Mouse (Mus musculus) neural tube, embryonic 11.5 days (tissue): ENCODE data around the gene Ephx3. TPM values are rescaled to one million over a fixed set of nuclear protein-coding genes. Genes with fewer than 3 reads are reported as not detected.
A peak's percentile ranks its signal among the peaks of the same experiment; 100 is the strongest.

ENCODE experiments used
- ATAC-seq: fragments of 200-750 bp; cut with Nextera tagmentation; 2 replicates; pipeline ENCODE4 v1.8.0; 2017; ENCODE audit warnings: moderate number of reproducible peaks, mild to moderate bottlenecking, moderate TSS enrichment, moderate library complexity; ENCODE audit not compliant: insufficient read depth, low FRiP score, low TSS enrichment
- DNase-seq: peaks from one replicate; pipeline ENCODE4 v3.0.0-alpha.2; 2015; ENCODE audit warnings: low spot score
- H3K27ac ChIP-seq: fragments of 300-500 bp; sonication (generic); 2 replicates; pipeline ENCODE4 v1.5.1; 2014; ENCODE audit warnings: low read depth, mild to moderate bottlenecking, low read length
- H3K27me3 ChIP-seq: fragments of 300-500 bp; sonication (generic); 2 replicates; pipeline ENCODE4 v1.6.1; 2014; ENCODE audit warnings: mild to moderate bottlenecking, low read length, mixed read lengths; ENCODE audit not compliant: control insufficient read depth, insufficient read depth
- H3K36me3 ChIP-seq: fragments of 300-500 bp; sonication (generic); 2 replicates; pipeline ENCODE4 v1.6.1; 2014; ENCODE audit warnings: mild to moderate bottlenecking, low read length, moderate library complexity, mixed read lengths; ENCODE audit not compliant: control insufficient read depth, insufficient read depth
- H3K4me1 ChIP-seq: fragments of 300-500 bp; sonication (generic); 2 replicates; pipeline ENCODE4 v1.6.1; 2014; ENCODE audit warnings: low read length, mixed read lengths; ENCODE audit not compliant: control insufficient read depth, insufficient read depth
- H3K4me2 ChIP-seq: fragments of 300-500 bp; sonication (generic); 2 replicates; pipeline ENCODE4 v1.6.1; 2014; ENCODE audit warnings: low read depth, mild to moderate bottlenecking, moderate library complexity
- H3K4me3 ChIP-seq: fragments of 300-500 bp; sonication (generic); 2 replicates; pipeline ENCODE4 v1.5.1; 2014; ENCODE audit warnings: low read depth, low read length
- H3K9ac ChIP-seq: fragments of 300-500 bp; sonication (generic); 2 replicates; pipeline ENCODE4 v1.6.1; 2014; ENCODE audit warnings: mild to moderate bottlenecking, low read length
- H3K9me3 ChIP-seq: fragments of 300-500 bp; sonication (generic); 2 replicates; pipeline ENCODE4 v1.6.1; 2016; ENCODE audit warnings: low read length; ENCODE audit not compliant: control insufficient read depth
- WGBS: fragments of 180-500 bp; shearing (Covaris S2); extraction: QIAGEN DNeasy Blood & Tissue Kit; methylation state at CpG from one replicate; pipeline ENCODE4 v1.1.7; 2014; 5-methylcytosine and 5-hydroxymethylcytosine counted together
- polyA plus RNA-seq: library from polyadenylated mRNA; unstranded; fragments of >200 nt; fragmentation: Nextera tagmentation; extraction: Ambion mirVana; gene quantifications from 2 replicates; pipeline ENCODE4 v1.2.1, GENCODE M21; 2014

Gene Ephx3
- polyA plus RNA-seq, 1 experiment from 2014 or later, result not detected

GRCm38 (mm10) chr17:32146718-32147117 lies 42.6 kb downstream of the Ephx3 start:
- no peak for ATAC-seq
- DNase-seq, result no peak
- Histone ChIP-seq H3K9me3 (no peaks in the 10 kb centered on the region), H3K27ac (no peak overlapping the region), H3K4me2 (no peak overlapping the region), H3K4me1 (no peaks in the 10 kb centered on the region), H3K27me3 (no peaks in the 10 kb centered on the region), H3K9ac (no peak overlapping the region), H3K36me3 (peaks cover 33% of the 10 kb centered on the region), H3K4me3 (no peak overlapping the region)
- 93% methylated on average over 8 of the region's 8 CpGs for WGBS

GRCm38 (mm10) chr17:32142907-32143854 lies 46.2 kb downstream of the Ephx3 start:
- ATAC-seq, result peak; percentile 48
- DNase-seq, result peak; percentile 82
- Histone ChIP-seq H3K27me3 (no peaks in the 10 kb centered on the region), H3K9me3 (no peaks in the 10 kb centered on the region), H3K9ac (0 out of 2 replicates have a peak overlapping the region, but pooled peaks have one; percentile 29), H3K4me1 (no peaks in the 10 kb centered on the region), H3K4me3 (no peak overlapping the region), H3K4me2 (peak overlapping the region; percentile 35), H3K27ac (no peak overlapping the region), H3K36me3 (peaks cover 37% of the 10 kb centered on the region)
- WGBS, result 22% methylated on average over 39 of the region's 39 CpGs

GRCm38 (mm10) chr17:32142234-32142633 lies 47.1 kb downstream of the Ephx3 start:
- 100% methylated on average over 1 of the region's 1 CpGs for WGBS
- H3K9ac ChIP-seq, result no peak overlapping the region
- no peaks in the 10 kb centered on the region for H3K9me3 ChIP-seq
- peaks cover 36% of the 10 kb centered on the region for H3K36me3 ChIP-seq
- H3K4me3 ChIP-seq, result no peak overlapping the region
- H3K4me1 ChIP-seq, result no peaks in the 10 kb centered on the region
- no peak overlapping the region for H3K27ac ChIP-seq
- H3K27me3 ChIP-seq, result no peaks in the 10 kb centered on the region
- DNase-seq, result no peak
- H3K4me2 ChIP-seq, result no peak overlapping the region
- ATAC-seq, result no peak

Other genes with a start within 250 kb of the Ephx3 start
- gene Rrp1b, start 153.4 kb downstream of the Ephx3 start, polyA plus RNA-seq, result 49.1 and 50.9 TPM in 2 replicates
- 0.49 and 0.69 TPM in 2 replicates for gene Hsf2bp, start 153.2 kb downstream of the Ephx3 start, polyA plus RNA-seq
- 19.1 and 19.8 TPM in 2 replicates for gene Notch3, start 22.7 kb downstream of the Ephx3 start, polyA plus RNA-seq
- 114 and 115 TPM in 2 replicates for gene Brd4, start 95.2 kb upstream of the Ephx3 start, polyA plus RNA-seq
- gene Akap8, start 131.7 kb upstream of the Ephx3 start, polyA plus RNA-seq, result 50.6 and 51.8 TPM in 2 replicates
- gene Akap8l, start 161.1 kb upstream of the Ephx3 start, polyA plus RNA-seq, result 73.2 and 81.3 TPM in 2 replicates
- gene Wiz, start 199.9 kb upstream of the Ephx3 start, polyA plus RNA-seq, result 43.8 and 47.2 TPM in 2 replicates
- gene Rasal3, start 214.0 kb upstream of the Ephx3 start, polyA plus RNA-seq, result 0.42 and 0.82 TPM in 2 replicates
- not detected in 2 replicates for gene Pglyrp2, start 234.6 kb upstream of the Ephx3 start, polyA plus RNA-seq